Mouse (Mus musculus) CH12.LX (cell line): ENCODE data around the gene Itpk1.

Experiments
- CHD2 ChIP-seq: IDR thresholded peaks from 2 replicates; pipeline ENCODE4 v1.6.1; 2011; ENCODE audit warnings: low read length, improper control_type of control experiment
- CTCF ChIP-seq, 2 experiments: IDR thresholded peaks in 1 of 2; conservative IDR thresholded peaks in 1 of 2; 2 replicates each; pipeline ENCODE4 v1.5.1; 2011 to 2012; ENCODE audit warnings: low read depth in 2 of 2, low read length in 2 of 2, improper control_type of control experiment in 1 of 2, inconsistent platforms in 1 of 2, mild to moderate bottlenecking in 1 of 2, moderate library complexity in 1 of 2
- ELF1 ChIP-seq: IDR thresholded peaks from 2 replicates; pipeline ENCODE4 v1.6.1; 2014; ENCODE audit warnings: low read depth, mild to moderate bottlenecking, inconsistent platforms, low read length, improper control_type of control experiment
- HCFC1 ChIP-seq: IDR thresholded peaks from 2 replicates; pipeline ENCODE4 v1.6.1; 2012; ENCODE audit warnings: low read depth, mild to moderate bottlenecking, inconsistent platforms, low read length, improper control_type of control experiment
- MEF2A ChIP-seq: IDR thresholded peaks from 2 replicates; pipeline ENCODE4 v1.6.1; 2014; ENCODE audit warnings: low read depth, mild to moderate bottlenecking, inconsistent platforms, low read length, improper control_type of control experiment, borderline replicate concordance
- NELFE ChIP-seq: IDR thresholded peaks from 2 replicates; pipeline ENCODE4 v1.6.1; 2011; ENCODE audit warnings: low read depth, low read length, improper control_type of control experiment
- POLR2A ChIP-seq: IDR thresholded peaks from 2 replicates; pipeline ENCODE4 v1.6.1; 2011; ENCODE audit warnings: low read depth, mild to moderate bottlenecking, improper control_type of control experiment, low read length
- TBP ChIP-seq: conservative IDR thresholded peaks from 2 replicates; pipeline ENCODE4 v1.6.1; 2011; ENCODE audit warnings: low read depth, low read length, improper control_type of control experiment
- USF2 ChIP-seq: conservative IDR thresholded peaks from 2 replicates; pipeline ENCODE4 v1.6.1; 2011; ENCODE audit warnings: low read depth, low read length, improper control_type of control experiment
- ZC3H11A ChIP-seq: IDR thresholded peaks from 2 replicates; pipeline ENCODE4 v1.6.1; 2012; ENCODE audit warnings: low read depth, mild to moderate bottlenecking, inconsistent platforms, low read length, improper control_type of control experiment
- ZKSCAN1 ChIP-seq: IDR thresholded peaks from 2 replicates; pipeline ENCODE4 v1.6.1; 2012; ENCODE audit warnings: low read depth, inconsistent platforms, low read length, improper control_type of control experiment, borderline replicate concordance
- ZNF384 ChIP-seq: IDR thresholded peaks from 2 replicates; pipeline ENCODE4 v1.6.1; 2012; ENCODE audit warnings: low read depth, low read length, improper control_type of control experiment, inconsistent platforms

DNA sequence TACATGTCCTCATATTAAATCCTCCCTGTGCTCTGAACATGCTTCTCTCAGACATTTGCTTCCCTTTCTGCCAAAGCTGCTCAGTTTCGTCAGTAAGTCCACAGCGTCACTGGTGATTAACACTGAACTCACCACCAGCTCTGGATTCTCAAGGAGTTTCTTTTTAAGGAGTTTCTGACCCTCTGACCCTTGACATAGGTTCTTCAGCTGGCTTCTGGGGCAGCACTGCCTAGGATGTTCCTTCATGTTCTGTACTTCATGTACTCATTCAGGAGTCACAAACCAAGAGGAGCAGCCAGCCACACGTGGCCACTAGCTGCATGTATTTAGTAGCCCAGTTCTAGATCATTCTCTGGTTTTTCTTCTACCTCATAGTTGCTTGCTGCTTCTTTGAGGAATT, 43.5 kb upstream of the Itpk1 start:
- TF ChIP-seq HCFC1 (no peak), CTCF (conservative IDR thresholded peaks at IDR 0.05 in 1 of 2, IDR thresholded peaks at IDR 0.05 in 1 of 2; ENCODE audit: low read depth in 2 of 2, low read length in 2 of 2) (no peak), NELFE (no peak), POLR2A (no peak), TBP (no peak), USF2 (no peak), ZNF384 (no peak), ZC3H11A (no peak), CHD2 (no peak), ZKSCAN1 (no peak), MEF2A (no peak), ELF1 (no peak)
